Mouse (Mus musculus) hindbrain, embryonic 13.5 days (tissue): ENCODE results near the gene Sde2. TPM values are rescaled to one million over a fixed set of nuclear protein-coding genes. Genes with fewer than 3 reads are reported as not detected.

Experiments used
- ATAC-seq: fragments of 200-750 bp; cut with Nextera tagmentation; 2 replicates; pipeline ENCODE4 v1.8.0; 2017; ENCODE audit warnings: moderate TSS enrichment; ENCODE audit not compliant: low FRiP score
- H3K27ac ChIP-seq: fragments of 300-500 bp; sonication (generic); 2 replicates; pipeline ENCODE4 v1.5.1; 2015; ENCODE audit warnings: inconsistent platforms, mild to moderate bottlenecking, moderate library complexity
- H3K27me3 ChIP-seq: fragments of 300-500 bp; sonication (generic); 2 replicates; pipeline ENCODE4 v1.6.1; 2015; ENCODE audit warnings: mild to moderate bottlenecking, inconsistent platforms
- H3K36me3 ChIP-seq: fragments of 300-500 bp; sonication (generic); 2 replicates; pipeline ENCODE4 v1.6.1; 2015; ENCODE audit warnings: mild to moderate bottlenecking, inconsistent platforms
- H3K4me1 ChIP-seq: fragments of 300-500 bp; sonication (generic); replicated peaks from 2 replicates; pipeline ENCODE4 v1.6.1; 2015; ENCODE audit warnings: inconsistent platforms
- H3K4me2 ChIP-seq: fragments of 300-500 bp; sonication (generic); 2 replicates; pipeline ENCODE4 v1.6.1; 2015; ENCODE audit warnings: inconsistent platforms, mild to moderate bottlenecking, moderate library complexity
- H3K4me3 ChIP-seq: fragments of 300-500 bp; sonication (generic); 2 replicates; pipeline ENCODE4 v1.5.1; 2015; ENCODE audit warnings: mild to moderate bottlenecking, inconsistent platforms
- H3K9ac ChIP-seq: fragments of 300-500 bp; sonication (generic); 2 replicates; pipeline ENCODE4 v1.6.1; 2015; ENCODE audit warnings: mild to moderate bottlenecking, inconsistent platforms
- H3K9me3 ChIP-seq: fragments of 300-500 bp; sonication (generic); 2 replicates; pipeline ENCODE4 v1.6.1; 2016; ENCODE audit warnings: inconsistent platforms
- WGBS: fragments of 180-500 bp; shearing (Covaris S2); methylation state at CpG from one replicate; pipeline ENCODE4 v1.1.7; 2015; 5-methylcytosine and 5-hydroxymethylcytosine counted together
- polyA plus RNA-seq: library from polyadenylated mRNA; unstranded; fragments of >200 nt; fragmentation: Nextera tagmentation; extraction: Ambion mirVana; gene quantifications from 2 replicates; pipeline ENCODE4 v1.2.1, GENCODE M21; 2015

Sde2 gene
- 29.6 and 31.6 TPM in 2 replicates for polyA plus RNA-seq

DNA sequence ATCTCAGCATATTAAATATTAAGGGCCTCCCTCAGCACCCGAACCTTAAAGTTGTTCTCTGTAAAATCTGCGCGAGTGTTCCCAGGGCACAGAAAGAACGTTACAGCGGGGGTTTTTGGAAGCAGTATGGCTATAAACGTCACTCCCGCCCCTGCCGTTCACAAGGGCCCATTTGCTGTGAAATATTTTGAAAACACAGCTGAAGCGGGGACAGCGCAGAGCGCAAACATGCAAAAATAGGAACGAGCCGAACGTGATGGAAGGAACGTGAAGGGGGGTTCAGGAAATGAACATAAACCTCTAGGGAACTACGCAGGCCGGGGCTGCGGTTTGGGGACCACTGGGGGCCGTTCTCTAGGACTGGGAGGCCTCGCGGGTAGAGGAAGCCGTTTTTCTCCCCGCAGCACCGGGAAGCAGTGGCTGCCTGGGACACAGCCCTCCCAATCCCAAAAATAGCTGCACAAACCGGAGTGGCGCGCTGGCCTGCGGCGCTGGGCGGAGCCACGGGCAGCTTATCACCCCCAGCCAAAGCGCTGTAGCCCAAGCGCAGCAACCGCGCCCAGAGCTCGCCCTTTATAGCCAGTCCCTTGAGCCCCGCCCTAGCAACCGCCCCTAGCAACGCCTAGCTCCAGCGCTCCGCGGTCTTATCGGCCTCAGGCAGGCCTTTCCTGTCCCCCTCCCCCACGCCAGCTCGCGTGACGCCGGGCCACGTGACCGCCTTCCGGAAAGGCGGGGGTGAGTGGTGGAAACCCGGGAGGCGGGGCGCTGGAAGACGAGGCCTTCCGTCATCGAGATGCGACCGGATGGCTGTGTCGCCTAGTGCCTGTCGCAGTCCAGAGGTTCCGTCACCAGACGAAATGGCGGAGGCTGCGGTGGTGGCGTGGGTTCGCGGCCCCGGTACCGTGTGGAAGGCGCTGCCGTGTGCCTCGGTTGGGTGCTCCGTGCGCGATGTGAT is at the start of gene Sde2:
Gene Sde2 (plus strand): TSS at position 812 of the 955 bp plus-strand sequence.
- whole genome bisulfite sequencing, result under 1% methylated on average over 77 of the region's 77 CpGs
- H3K4me2 ChIP-seq, result peak within 1 kb of the TSS; percentile 77
- H3K27ac ChIP-seq, result peak within 1 kb of the TSS; percentile 100
- peak within 1 kb of the TSS; percentile 77 for H3K4me3 ChIP-seq
- peak within 1 kb of the TSS; percentile 87 for H3K9ac ChIP-seq
- H3K4me1 ChIP-seq, result peaks cover 47% of the 10 kb centered on the region
- ATAC-seq, result peak; percentile 96
- H3K9me3 ChIP-seq, result no peaks in the 10 kb centered on the region
- no peaks in the 10 kb centered on the region for H3K27me3 ChIP-seq
- peaks cover 10% of the 10 kb centered on the region for H3K36me3 ChIP-seq

DNA sequence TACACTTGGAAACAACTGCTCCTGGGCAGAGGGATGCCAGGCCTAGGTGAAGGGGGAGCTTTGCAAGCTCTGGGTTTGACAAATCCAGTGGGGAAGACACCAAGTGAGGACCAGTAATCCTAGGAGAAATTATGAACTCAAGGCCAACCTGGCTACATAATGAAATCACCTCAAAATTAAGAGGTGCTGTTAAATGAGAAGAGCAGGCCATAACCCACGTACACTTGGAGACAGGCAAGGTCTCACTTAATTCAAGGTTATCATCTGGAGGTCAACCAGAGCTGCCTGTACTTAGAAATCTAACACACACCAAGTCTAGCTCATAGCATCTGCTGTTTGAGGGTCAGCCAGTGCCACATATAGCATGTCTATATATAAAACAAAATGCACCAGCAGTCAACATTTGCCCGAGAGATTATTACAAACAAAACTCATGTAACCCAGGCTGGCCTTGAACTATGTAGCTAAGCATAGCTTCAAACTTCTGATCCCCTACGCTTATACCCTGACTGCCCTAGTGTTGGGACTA is 49.4 kb upstream of the Sde2 start:
- no peak overlapping the region for H3K27ac ChIP-seq
- whole genome bisulfite sequencing, result 86% methylated on average over 3 of the region's 3 CpGs
- H3K9ac ChIP-seq, result no peak overlapping the region
- no peak overlapping the region for H3K4me3 ChIP-seq
- H3K9me3 ChIP-seq, result no peaks in the 10 kb centered on the region
- peaks cover 9% of the 10 kb centered on the region for H3K4me1 ChIP-seq
- ATAC-seq, result no peak
- peaks cover 59% of the 10 kb centered on the region for H3K36me3 ChIP-seq
- H3K4me2 ChIP-seq, result no peak overlapping the region
- no peaks in the 10 kb centered on the region for H3K27me3 ChIP-seq

DNA sequence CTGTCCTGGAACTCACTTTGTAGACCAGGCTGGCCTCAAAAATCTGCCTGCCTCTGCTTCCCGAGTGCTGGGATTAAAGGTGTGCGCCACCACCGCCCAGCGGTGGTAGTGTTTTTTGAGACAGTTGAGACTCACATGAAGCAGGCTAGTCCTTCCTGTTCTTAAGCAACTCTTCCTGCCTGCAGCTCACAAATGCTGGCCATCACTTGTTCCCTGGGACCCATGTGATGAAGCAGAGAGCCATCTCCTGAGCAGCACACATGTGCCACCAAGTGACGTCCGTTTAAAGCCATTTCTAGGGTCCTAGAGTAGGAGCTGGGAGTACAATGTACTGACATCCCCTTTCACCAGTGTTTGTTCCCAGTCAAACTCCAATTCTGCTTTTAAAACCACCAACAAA is 47.0 kb upstream of the Sde2 start:
- no peak overlapping the region for H3K4me3 ChIP-seq
- peaks cover 79% of the 10 kb centered on the region for H3K36me3 ChIP-seq
- no peaks in the 10 kb centered on the region for H3K9me3 ChIP-seq
- no peak overlapping the region for H3K27ac ChIP-seq
- no peak overlapping the region for H3K4me2 ChIP-seq
- no peaks in the 10 kb centered on the region for H3K27me3 ChIP-seq
- no peak overlapping the region for H3K9ac ChIP-seq
- peaks cover 26% of the 10 kb centered on the region for H3K4me1 ChIP-seq
- no peak for ATAC-seq
- WGBS, result 90% methylated on average over 6 of the region's 6 CpGs

DNA sequence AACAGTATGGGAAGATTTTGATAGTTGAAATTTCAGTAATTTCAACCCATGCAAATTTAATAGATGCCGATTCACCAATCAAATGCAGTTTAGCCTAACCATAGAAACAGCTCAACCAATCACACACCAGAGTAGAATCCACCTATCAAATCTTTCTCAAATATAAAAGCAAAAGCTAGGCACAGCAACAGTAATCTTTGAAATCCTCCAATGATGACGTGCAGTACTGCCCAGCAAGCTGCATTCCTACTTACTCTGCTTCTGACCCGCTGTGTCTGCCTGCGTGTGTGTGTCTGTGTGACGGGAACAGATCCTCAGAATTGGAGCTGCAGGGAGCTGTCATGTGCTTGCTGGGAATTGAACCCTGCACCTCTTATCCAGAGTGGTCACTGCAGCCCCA is 42.1 kb upstream of the Sde2 start:
- Histone ChIP-seq H3K27me3 (no peaks in the 10 kb centered on the region), H3K4me2 (peak overlapping the region; percentile 25; the same call in 1 of the 2 replicates), H3K27ac (no peak overlapping the region), H3K4me3 (no peak overlapping the region), H3K36me3 (peaks cover 64% of the 10 kb centered on the region), H3K9me3 (no peaks in the 10 kb centered on the region), H3K4me1 (peaks cover 49% of the 10 kb centered on the region), H3K9ac (0 out of 2 replicates have a peak overlapping the region, but pooled peaks have one; percentile 19)
- ATAC-seq, result no peak
- 81% methylated on average over 5 of the region's 5 CpGs for WGBS

DNA sequence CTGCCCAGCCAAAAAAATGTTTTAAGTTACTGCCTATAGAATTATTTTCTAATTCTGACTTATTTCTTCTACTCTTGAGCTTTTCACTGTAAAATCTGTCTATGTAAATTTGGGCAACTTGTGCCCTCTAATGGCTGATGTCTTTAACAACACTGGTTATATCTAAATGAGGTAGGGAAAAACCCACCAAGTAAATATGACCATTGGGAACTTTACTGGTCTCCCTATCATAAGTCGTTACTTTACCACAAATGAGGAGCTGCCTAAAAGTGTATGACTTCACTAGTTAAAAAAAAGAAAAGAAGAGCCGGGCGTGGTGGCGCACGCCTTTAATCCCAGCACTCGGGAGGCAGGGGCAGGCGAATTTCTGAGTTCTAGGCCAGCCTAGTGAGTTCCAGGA is 40.0 kb upstream of the Sde2 start:
- Histone ChIP-seq H3K9ac (peak overlapping the region; percentile 35; the same call in 1 of the 2 replicates), H3K27me3 (no peaks in the 10 kb centered on the region), H3K4me2 (peak overlapping the region; percentile 60), H3K27ac (no peak overlapping the region), H3K9me3 (no peaks in the 10 kb centered on the region), H3K36me3 (peaks cover 42% of the 10 kb centered on the region), H3K4me1 (peaks cover 61% of the 10 kb centered on the region), H3K4me3 (peak overlapping the region; percentile 95)
- ATAC-seq, result no peak
- 84% methylated on average over 7 of the region's 7 CpGs for WGBS

DNA sequence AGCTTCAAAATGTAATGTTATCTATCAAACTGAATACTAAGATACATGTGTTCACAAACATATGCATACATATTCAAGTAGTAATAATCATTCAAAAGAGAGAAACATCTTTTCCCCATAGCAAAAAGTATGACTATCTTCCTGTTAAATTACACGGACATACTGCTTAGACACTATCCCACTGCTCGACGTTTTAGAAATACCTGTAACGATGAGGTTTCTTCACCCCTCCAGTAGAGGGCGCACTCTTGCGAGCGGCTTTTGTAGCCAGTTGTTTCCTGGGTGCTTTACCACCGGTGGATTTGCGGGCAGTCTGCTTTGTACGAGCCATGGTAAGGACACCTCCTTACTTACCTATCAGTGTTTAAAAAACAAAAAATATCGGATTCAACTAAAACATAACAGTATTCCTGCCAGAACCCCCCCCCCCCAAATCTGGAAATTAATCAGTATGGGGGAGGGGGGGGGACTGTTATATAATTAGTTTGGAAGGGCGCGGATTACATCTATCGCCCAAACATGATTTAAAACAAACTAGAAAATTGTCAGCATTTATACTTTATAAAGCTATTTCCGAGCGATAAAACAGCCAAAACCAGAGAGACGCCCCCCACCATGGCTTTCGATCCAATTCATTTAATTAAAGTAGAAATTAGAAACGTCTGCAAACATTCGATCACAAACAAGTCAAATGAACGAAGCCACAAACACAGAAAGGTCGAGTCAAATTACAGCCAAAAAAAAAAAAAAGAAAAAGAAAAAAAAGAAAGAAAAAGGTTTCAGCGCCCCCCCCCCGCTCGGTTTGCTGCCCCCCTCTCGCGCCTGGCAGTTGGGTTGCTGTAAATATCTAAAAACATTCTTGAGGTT is 39.1 kb upstream of the Sde2 start:
- ATAC-seq, result no peak
- Histone ChIP-seq H3K27ac (peak overlapping the region; percentile 100), H3K9ac (peak overlapping the region; percentile 100), H3K4me2 (peak overlapping the region; percentile 60), H3K4me3 (peak overlapping the region; percentile 95), H3K27me3 (no peaks in the 10 kb centered on the region), H3K36me3 (peaks cover 34% of the 10 kb centered on the region), H3K9me3 (no peaks in the 10 kb centered on the region), H3K4me1 (peaks cover 57% of the 10 kb centered on the region)
- 5% methylated on average over 27 of the region's 27 CpGs for WGBS

DNA sequence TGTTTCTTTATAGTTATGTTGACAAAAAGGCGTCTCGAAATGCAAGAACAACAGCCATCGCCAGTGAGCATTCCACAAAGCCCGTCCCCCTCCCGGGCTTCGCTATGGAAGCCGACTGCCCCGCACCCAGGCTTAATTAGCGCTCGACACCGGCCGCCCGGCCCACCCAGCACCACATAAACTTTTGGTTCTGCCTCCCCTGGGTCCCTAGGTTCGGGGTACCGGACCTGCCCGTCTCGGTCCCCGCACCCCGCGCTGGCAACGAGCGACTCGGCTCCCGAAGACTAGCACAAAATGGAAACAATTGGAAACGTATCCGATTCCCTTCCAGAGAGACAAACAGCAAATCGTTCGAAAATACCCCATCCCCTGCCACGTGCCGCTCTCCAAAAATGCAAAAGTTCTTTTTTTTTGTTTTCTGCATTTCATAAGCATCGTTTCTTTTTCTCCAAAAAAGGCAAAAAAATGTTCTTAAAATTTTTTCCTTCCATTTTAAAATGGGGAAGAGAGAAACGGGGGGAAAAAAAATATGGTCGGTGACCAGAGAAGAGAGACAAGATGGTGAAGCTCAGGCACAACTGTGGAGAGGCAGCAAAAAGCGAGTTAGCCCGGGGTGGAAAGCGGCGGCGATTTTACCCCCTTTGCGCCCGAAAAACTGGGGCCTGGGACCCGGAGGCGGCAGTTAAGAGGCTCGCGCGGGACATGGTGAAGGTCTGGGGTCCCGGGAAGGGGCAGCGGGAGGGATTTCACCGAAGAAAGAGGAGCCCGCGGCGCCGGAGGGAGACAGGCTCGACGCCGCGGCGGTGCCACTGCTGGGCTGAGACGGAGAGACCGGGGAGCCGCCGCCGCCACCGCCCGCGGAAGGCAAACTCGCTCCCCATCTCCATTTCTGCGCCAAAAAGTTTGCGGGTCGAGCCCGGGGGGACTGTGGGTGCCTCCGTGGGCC is 38.2 kb upstream of the Sde2 start:
- no peaks in the 10 kb centered on the region for H3K27me3 ChIP-seq
- H3K4me3 ChIP-seq, result peak overlapping the region; percentile 95
- peak overlapping the region; percentile 60 for H3K4me2 ChIP-seq
- H3K36me3 ChIP-seq, result peaks cover 25% of the 10 kb centered on the region
- peak overlapping the region; percentile 100 for H3K9ac ChIP-seq
- H3K4me1 ChIP-seq, result peaks cover 50% of the 10 kb centered on the region
- H3K27ac ChIP-seq, result peak overlapping the region; percentile 100
- WGBS, result under 1% methylated on average over 71 of the region's 71 CpGs
- ATAC-seq, result peak; percentile 6
- no peaks in the 10 kb centered on the region for H3K9me3 ChIP-seq

DNA sequence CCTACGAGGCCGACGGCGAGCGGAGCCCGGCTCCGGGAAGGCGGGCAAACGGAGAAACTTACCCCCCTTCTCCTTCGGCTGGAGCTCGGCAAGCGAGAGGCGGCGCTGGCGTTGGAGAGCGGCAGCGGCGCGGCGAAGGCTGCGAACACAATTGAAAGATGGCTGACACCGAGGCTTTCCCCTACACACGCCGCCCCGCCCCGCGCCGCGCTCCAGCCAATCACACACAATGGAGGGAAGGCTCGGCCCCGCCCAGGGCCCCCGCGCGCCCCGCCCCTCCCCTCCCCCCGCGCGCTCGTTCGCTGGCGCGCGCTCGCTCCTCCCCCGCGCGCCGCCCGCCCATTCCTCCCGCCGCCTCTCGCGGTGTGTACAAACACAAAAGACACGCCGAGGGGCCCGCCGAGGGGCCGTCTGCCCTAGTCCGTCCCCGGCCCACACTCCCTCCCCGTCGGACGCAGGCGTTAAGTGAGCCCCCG is 37.5 kb upstream of the Sde2 start:
- ATAC-seq, result peak; percentile 96
- Histone ChIP-seq H3K4me3 (peak overlapping the region; percentile 95), H3K4me2 (peak overlapping the region; percentile 71), H3K4me1 (peaks cover 45% of the 10 kb centered on the region), H3K27me3 (no peaks in the 10 kb centered on the region), H3K27ac (peak overlapping the region; percentile 100), H3K9me3 (no peaks in the 10 kb centered on the region), H3K36me3 (peaks cover 19% of the 10 kb centered on the region), H3K9ac (peak overlapping the region; percentile 100)
- WGBS, result 1% methylated on average over 23 of the region's 65 CpGs

DNA sequence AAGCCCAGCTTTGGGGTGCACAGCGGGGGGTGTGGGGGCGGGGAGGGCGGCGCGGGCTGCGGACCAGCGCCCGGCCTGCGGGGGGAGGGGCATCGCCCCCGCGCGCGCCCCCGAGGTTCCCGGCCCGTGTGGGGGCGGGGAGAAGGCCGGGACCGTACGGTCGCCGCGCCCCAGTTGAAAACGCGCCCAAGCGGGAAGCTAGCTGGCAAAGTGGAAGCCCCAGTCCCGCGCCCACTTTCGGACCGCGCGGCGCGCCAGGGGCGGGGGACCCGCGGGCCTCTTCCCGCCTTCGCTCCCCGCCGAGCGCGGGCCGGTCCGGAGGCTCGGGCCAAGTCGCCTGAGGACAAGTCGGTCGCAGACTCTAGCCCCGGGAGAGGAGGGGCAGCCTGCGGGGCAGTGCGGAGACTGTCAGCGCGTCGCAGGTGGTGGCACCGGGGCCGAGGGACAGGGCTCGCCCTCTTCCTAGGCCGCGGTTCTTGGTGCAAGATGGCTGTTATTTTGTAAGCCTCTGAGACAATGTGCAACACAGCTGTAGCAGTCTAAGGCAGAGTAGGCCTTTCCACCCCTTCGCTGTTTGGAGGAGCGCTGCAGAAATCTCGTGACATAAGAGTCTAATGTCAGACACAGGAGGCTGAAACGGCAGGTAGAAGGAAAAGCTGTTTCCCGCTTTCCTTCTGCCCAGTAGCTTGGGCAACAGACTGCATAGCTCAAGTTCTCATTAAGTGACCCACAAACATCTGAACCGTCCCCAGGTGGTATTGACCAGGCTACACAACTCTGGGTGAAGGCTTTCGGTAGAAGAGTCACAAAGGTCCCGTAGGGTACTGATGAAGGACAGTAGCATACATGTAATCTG is 36.8 kb upstream of the Sde2 start, which contains the start of gene H3f3a:
Gene H3f3a (minus strand): TSS at position 59 of the 856 bp plus-strand sequence.
- Histone ChIP-seq H3K4me2 (peak within 1 kb of the TSS; percentile 71), H3K4me1 (peaks cover 41% of the 10 kb centered on the region), H3K4me3 (peak within 1 kb of the TSS; percentile 95), H3K36me3 (peaks cover 15% of the 10 kb centered on the region), H3K27ac (peak within 1 kb of the TSS; percentile 100), H3K27me3 (no peaks in the 10 kb centered on the region), H3K9me3 (no peaks in the 10 kb centered on the region), H3K9ac (peak within 1 kb of the TSS; percentile 100)
- WGBS, result 3% methylated on average over 45 of the region's 69 CpGs
- ATAC-seq, result peak; percentile 79

DNA sequence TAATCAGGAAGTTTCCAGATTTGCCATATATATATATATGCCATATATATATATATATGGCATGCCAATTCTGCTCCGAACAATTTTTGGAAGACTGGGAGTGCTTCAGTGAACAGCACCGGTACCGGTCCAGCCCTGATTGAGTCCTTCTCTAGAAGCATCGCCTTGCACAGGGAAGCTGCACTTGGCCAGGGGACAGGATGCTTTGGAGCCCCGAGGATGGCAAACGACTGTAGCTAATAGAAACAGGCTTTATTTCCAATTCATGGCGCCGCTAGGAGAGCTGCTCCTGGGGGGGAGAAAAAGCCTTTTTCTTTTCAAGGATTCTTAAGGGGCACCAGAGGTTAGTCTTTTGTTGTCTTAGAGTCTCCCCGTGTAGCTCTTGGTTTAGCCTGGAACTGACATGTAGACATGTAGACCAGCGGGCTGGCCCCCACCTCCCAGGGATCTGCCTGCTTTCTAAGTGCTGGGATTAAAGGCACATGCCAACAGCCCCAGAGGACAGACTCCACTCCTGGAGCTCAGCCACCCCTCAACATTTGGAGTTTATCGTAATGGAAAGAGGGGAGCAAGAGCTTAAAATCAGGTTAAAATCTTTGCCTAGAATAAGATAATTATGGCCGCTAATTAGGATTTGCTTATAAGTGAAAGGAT is 35.4 kb upstream of the Sde2 start:
- peak overlapping the region; percentile 100 for H3K27ac ChIP-seq
- peaks cover 27% of the 10 kb centered on the region for H3K4me1 ChIP-seq
- peak overlapping the region; percentile 59; the same call in 1 of the 2 replicates for H3K9ac ChIP-seq
- H3K27me3 ChIP-seq, result no peaks in the 10 kb centered on the region
- H3K36me3 ChIP-seq, result peaks cover 3% of the 10 kb centered on the region; the same call in 1 of the 2 replicates
- H3K9me3 ChIP-seq, result no peaks in the 10 kb centered on the region
- H3K4me2 ChIP-seq, result peak overlapping the region; percentile 71; the same call in 1 of the 2 replicates
- no peak for ATAC-seq
- 42% methylated on average over 12 of the region's 12 CpGs for WGBS
- peak overlapping the region; percentile 9; the same call in 1 of the 2 replicates for H3K4me3 ChIP-seq
